Mouse (Mus musculus) megakaryocyte-erythroid progenitor cell, adult 5-6 weeks (primary cell): ENCODE data around the gene 3110040M04Rik. TPM values are rescaled to one million over a fixed set of nuclear protein-coding genes. Genes with fewer than 3 reads are reported as not detected.

ENCODE experiments used
- ATAC-seq: replicated peaks from 2 replicates; pipeline ENCODE4 v1.8.0; 2016; ENCODE audit warnings: mild to moderate bottlenecking, inconsistent platforms; ENCODE audit not compliant: severe bottlenecking, poor library complexity, low FRiP score, low TSS enrichment
- total RNA-seq, 2 experiments: library from RNA; stranded (forward) in 1 of 2; stranded (reverse) in 1 of 2; fragments of 200-1000, 215-1000 nt in 1 of 2; fragments of >200 nt in 1 of 2; fragmentation: Nextera tagmentation in 1 of 2; gene quantifications; 2 replicates each; pipeline ENCODE4 v1.2.3; 2014 to 2017

3110040M04Rik gene
- total RNA-seq, 2 experiments from 2014 or later = 3.3 TPM; not detected in 1

DNA sequence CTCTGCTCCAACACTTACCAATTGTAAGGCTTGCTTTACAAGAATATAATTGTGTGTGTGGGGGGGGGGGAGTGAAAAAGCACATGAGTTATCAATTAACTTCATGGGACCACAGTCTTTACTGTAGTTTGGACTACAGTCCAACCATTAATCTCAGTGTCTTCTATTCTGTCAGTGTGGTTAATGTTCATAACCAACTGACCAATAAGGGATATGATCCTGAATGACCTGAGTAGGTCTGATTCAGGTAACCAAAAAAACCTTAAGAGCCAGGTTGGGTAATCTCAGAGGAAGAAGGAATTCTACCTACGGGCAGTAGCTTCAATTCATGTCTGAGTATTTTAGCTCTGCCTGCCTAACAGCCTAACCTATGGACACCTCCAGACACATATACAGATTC, 20.6 kb downstream of the 3110040M04Rik start:
- ATAC-seq = no peak

DNA sequence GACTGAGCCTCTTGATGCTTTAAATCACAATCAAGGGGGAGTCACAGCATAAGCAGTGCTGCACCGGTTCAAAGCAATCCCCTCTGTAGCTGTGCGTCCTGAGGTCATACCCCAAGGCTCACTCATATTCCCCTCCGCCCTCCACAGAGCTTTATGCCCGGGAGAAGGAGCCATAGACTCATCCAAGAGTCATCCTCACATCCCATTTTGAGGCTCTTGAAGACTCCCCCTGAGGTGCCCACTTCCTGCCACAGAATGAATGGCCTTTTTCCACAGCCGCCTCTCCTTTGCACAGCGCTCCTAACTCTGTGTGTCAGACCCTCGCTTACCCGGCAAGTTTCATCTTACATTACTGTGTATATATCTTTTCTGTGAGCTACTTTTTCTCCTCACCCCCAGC, 23.6 kb downstream of the 3110040M04Rik start:
- no peak for ATAC-seq

DNA sequence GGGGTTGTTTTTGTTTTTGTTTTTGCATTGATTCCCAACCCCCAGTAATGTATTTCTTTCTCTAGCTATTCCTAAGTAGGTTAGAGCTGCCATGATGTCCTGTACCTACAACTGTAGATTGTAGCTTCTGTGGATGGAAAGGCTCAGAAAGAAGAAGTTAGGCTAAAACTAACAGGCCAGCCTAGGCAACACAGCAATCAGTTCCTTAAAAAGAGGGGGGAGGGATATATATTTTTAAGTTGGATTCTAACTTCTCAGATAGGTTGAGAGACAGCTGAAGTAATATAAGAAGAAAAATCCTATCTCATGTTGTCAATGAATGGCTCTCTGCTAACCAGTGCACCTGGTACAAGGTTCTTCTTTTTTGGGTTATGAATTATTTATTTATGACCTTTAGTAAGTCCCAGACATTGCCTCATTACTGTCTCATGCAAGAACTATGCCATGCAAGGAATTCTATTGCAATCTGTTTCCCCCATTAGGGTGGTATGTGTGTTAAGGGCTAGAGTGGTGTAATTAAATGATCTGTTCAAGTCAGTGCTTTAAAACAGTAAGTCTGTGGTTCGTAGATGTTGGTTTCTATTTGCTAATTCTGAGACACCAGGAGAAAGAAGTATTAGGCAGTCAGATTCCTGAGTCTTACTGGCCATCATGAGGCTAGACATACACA, 24.5 kb downstream of the 3110040M04Rik start:
- no peak for ATAC-seq

DNA sequence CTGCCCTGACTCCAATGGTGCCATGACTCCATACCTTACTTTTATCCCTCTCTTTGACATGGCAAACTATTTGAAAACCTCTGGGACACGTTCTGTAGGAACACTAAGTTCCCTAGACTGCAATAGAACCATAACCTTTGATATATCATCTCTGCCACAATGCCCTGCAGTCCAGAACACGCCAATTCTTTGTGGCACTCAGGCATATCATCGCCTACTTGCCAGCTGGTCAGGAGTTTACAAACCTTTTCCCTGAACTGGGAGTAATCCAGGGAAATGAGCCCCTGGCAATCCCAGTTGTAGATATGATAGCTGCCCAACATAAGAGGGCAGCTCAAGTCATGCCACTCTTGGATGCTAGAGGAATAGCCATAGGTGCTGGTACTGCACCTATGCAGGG, 28.4 kb downstream of the 3110040M04Rik start:
- no peak for ATAC-seq

DNA sequence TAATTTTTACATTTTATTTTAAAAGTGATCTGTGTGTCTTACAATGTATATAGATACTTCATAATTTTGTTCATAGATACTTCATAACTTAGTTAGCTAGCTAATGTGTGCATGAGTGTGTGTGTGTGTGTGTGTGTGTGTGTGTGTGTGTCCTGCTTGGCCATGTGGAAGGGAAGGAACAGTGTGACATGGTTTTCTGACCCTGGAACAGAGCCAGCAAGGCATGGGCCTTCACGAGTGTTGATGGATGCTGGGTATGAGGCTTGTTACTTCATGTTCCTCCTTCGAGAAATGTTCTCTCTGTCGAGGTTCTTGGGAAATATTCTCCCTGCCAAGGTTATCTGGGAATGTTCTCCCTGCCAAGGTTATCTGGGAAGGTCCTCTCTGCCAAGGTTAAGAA, 29.8 kb downstream of the 3110040M04Rik start:
- no peak for ATAC-seq

DNA sequence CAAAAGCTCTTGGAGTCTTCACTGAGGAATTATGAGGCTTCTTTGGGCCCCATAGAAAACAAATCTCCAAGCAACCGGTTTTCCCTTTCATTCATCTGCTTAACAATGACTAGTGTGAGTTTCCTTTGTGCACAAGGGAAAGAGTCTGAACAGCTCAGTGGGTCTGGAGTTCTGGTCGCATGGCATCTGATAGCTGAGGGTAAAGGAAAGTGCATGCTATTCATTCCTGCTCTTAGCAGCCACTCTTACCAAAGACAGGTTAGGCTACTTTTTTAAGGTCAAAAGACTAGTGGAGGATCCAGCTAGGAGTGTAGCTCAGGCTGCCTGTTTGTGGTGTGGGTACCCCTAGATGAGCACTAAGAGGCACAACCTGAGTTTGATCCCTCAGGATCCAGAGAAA, 31.7 kb downstream of the 3110040M04Rik start:
- ATAC-seq = no peak

DNA sequence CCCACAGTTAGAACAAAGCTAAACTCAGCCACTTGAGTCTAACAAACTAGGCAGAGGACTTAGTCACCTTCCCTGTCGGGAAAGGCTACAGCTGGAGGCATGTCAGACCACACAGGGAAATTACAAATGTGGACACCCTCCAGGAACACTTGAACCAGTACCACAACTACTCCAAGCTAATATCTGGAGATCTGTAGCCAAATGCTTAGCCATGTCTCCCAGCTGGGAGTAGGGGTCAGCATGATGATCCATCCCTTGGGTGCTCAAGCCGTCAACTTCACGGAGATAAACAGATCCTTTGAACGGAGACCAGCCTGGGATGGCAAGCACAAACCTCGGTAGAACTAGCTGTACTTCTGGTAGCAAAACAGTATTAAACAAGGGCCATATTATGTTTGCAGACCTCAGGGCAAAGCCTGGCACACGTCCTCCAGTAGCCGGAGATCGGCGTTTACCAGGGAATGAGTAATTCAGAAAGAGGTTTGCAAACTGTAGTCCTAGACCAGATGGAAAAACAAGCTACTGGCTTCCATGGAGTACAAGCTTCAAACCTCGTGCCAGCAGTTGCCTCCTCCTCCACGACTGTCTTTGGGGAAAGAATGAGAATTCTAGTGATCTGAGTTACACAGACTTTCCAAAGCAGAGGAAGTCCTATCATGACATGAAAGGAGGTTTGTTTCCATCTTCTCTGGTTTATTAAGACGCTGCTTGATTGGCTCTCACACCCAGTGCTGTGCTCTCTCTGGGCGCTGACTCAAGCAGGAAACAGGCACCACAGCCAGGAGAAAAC, 32.4 kb downstream of the 3110040M04Rik start:
- no peak for ATAC-seq

DNA sequence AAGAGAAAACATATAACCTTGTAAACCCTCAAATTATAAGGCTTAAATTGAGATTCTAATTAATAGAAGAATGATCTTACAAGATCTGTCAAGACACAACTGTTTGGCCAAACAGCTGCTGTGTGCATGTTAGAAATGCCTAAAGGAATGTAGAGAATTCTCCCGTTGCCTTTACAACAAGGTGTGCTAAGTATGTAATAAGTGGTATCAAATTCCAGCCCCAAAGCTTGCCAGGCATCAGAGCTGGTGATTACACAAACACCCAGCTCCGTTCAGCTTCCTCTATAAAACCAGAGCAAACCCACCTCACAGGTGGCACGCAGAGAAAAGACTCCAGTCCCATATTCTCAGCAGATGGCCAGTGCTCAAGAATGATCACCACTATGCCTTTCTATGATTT, 33.9 kb downstream of the 3110040M04Rik start:
- no peak for ATAC-seq

DNA sequence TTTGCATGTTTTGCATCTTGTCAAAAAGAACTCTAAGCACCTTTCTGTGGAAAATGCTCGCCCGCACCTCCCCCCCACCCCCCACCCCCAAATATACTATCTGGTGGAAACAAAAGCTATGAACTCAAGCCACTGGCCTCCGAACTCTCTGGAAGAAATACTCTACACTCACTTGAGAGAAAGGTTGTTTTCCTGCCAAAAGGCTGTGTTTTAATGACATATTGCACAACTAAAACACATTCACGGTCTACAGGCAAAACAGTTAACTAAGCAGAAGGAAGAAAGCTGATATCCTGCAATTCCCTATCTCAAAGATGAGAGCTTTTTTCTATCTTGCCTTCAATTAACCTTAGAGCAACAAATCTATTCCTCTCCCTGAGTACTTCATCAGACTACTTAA, 39.4 kb downstream of the 3110040M04Rik start:
- ATAC-seq = no peak

DNA sequence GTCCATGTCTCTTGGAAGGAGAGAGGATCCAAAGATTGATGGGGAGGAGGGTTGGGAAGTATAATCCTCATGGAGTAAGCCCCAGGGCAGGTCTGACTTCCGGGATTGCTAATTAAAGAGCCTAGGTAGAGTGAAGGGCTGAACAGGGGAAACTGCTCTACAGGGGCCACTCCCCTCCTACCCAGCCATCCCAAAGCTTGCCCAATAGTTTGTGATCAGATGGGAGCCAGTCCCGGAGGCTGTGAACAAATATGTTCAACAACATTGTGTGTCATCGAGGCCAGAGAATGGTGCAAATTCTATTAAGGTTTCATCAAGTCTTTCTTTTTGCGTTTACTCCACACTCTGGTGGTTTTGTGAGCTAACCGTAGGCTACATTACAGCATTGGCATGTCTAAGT, 40.1 kb downstream of the 3110040M04Rik start:
- no peak for ATAC-seq

DNA sequence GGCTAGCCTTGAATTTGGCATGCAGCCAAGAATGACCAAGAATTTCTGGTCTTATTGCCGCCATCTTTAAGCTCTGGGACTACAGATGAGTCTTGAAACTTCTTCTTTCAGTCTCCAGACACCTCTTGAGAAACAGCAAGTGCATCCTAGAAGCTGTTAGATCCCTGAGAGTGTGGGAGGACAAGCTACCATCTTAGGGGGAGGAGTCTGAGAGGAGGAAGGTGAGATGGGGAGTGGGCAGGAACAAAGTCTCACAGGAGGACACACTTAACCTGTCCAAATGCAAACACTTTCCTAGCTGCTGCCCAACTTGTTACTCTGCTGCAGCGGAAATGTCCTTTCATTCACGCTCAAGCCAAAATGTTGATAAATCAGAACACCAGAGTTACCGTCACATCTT, 40.8 kb downstream of the 3110040M04Rik start:
- no peak for ATAC-seq

DNA sequence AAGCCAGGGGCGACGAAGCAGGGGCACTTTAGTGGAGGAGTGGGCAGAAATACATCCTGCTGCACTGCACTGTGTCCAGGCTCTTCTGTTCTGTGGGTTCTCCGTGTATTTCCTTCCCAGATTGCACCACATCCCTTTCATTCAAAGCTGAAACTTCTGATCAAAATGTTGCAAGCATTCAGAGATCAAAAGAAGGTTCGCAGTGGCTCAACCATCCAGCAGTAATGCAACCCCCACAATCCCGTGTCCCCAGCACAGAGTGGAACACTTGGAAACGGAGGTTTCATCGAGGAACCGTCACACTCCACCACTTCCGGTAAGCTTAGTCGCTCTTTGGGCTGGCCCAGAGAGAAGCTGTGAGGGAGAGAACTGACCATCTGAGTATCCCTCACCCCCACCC, 41.2 kb downstream of the 3110040M04Rik start:
- ATAC-seq = no peak

DNA sequence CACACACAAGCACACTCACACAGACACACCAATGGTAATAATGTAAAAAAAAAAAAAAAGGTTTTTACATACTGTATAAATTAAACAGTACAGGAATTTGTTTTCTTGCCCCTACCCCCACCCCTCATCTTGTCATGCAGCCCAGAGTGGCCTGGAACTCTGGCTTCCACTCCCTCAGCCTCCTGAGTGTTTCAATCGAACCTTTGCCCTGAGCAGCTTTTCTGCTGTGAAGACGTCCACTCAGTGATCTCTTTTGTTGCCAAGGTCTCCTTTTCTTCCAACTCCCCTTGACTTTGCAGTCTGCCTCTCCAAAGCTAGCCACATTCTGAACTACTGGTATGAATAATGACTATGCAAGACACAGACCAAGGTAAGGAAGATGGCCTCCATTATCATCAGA, 41.9 kb downstream of the 3110040M04Rik start:
- no peak for ATAC-seq

DNA sequence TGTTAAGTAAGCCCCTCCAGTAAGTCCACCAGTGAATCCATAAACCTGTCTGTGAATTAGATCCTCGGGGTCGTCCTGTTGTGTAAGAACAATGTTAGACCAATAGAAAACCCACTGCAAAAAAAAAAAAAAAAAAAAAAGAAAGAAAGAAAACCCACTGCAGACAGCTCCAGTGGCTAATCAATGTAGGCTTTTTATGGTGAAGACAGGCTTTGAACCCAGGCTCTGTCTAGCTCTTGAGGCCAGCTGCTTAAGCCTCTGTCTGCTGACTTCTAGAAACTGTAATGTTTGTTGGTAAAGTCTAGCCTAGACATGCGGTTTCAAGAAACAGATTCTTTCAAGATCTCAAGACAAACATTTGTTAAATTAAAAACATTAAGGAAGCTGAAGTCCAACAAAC, 46.2 kb downstream of the 3110040M04Rik start:
- no peak for ATAC-seq

DNA sequence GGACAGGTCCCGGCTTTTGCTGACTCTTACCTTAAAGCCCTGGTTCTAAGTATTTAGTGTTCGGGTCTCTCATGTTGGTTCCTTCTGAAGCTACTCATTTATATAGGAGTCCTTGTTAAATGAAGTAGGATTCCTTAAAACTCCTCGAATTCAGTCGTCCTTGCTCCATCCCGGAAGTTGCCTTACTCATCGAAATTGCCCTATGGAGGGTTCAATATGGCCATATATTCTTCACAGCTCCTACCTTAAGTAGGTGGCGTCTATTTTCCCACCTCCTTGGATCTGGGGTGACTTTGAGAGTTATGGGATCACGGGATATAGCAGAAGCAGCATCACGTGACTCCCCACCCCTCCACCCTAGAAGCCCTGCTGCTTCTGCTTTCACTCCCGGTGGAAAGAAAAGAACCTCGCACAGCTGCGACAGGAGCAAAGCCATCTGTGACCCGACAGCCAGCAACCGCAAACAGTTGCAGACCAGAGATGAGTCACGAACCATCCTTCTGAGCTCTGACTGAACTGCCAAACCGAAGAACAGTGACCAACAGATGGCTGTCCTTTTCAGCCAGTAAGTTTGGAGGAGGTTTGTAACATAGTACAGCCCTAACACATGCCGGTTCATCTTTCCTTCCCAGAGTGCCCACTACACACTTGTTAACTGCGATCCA, 46.7 kb downstream of the 3110040M04Rik start:
- ATAC-seq = peak; percentile 66

DNA sequence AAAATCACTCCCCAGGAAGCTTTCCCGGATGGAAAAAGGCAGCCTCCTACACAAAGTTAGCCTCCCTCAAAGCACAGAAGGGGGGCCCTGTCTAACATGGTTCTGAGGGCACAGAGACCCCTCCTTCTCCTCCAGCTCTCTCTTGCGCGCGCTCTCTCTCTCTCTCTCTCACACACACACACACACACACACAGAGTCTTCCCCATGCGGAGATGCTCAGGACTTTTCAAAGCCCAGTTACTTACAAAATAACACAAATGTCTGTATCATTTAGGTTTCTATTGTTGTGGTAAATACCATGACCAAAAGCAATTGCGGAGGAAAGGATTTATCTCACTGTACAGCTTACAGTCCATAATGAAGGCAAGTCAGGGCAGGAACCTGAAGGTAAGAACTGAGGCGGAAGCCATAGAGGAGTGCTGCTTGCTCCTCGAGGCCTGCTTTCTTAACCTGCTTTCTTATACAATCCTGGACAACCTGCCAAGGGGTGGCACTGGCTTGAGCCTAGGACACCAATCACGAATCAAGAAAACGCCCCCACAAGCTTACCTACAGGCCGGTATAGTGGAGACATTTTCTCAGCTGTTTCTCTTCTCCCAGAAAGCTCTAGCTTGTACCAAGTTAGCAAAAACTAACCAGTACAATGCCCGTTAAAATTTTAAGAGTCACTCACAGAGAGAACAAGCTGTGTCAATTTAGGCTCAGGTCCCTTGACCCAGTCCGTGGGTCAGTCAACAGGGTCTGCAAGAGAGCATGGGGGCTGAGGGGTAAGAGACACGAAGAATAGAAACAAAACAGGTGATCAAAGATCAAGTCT, 47.5 kb downstream of the 3110040M04Rik start:
- no peak for ATAC-seq
